Mouse (Mus musculus) neutrophil, adult 59 days (primary cell): ENCODE measurements around the gene Olfr1045. TPM values are rescaled to one million over a fixed set of nuclear protein-coding genes. Genes with fewer than 3 reads are reported as not detected.

Experiments
- total RNA-seq, 2 experiments: library from RNA; stranded (reverse); gene quantifications; 1 replicate in 1 of 2; 2 replicates in 1 of 2; pipeline ENCODE4 v1.2.4; 2023

Gene Olfr1045
- total RNA-seq: not detected

GRCm38 (mm10) chr2:86202909-86203308, at the start of gene Olfr1045:
Gene Olfr1045, minus strand, starts transcription at chr2:86203009.

GRCm38 (mm10) chr2:86240189-86240588, 37.4 kb upstream of the Olfr1045 start, which contains the start of gene Olfr1048:
Gene Olfr1048, minus strand, starts transcription at chr2:86240289.

GRCm38 (mm10) chr2:86231301-86231700, 28.5 kb upstream of the Olfr1045 start, which contains the start of gene Olfr1047:
Gene Olfr1047, minus strand, starts transcription at chr2:86231401.

GRCm38 (mm10) chr2:86219214-86219613, 16.4 kb upstream of the Olfr1045 start, which contains the start of gene Olfr1046:
Gene Olfr1046, minus strand, starts transcription at chr2:86219314.

GRCm38 (mm10) chr2:86185583-86185982, 17.2 kb downstream of the Olfr1045 start, which contains the start of gene Olfr52:
Gene Olfr52, minus strand, starts transcription at chr2:86185683.

GRCm38 (mm10) chr2:86177720-86178119, 25.1 kb downstream of the Olfr1045 start, which contains the start of gene Olfr1044:
Gene Olfr1044, minus strand, starts transcription at chr2:86177820.

GRCm38 (mm10) chr2:86167422-86167821, 35.4 kb downstream of the Olfr1045 start, which contains the start of gene Olfr1043:
Gene Olfr1043, minus strand, starts transcription at chr2:86167522.

GRCm38 (mm10) chr2:86161738-86162137, 41.1 kb downstream of the Olfr1045 start, which contains the start of gene Olfr1042:
Gene Olfr1042, minus strand, starts transcription at chr2:86161838.

GRCm38 (mm10) chr2:86146632-86147031, 56.2 kb downstream of the Olfr1045 start, which contains the start of gene Olfr1040:
Gene Olfr1040, minus strand, starts transcription at chr2:86146732.

Other genes starting within 250 kb of the Olfr1045 start
- not detected for gene Olfr1029, start 229.1 kb downstream of the Olfr1045 start, total RNA-seq
- gene Olfr1030, start 223.7 kb downstream of the Olfr1045 start, total RNA-seq: not detected
- not detected for gene Olfr1031, start 212.7 kb downstream of the Olfr1045 start, total RNA-seq
- not detected for gene Olfr1032, start 197.5 kb downstream of the Olfr1045 start, total RNA-seq
- gene Olfr1033, start 182.4 kb downstream of the Olfr1045 start, total RNA-seq: not detected
- gene Olfr1034, start 157.1 kb downstream of the Olfr1045 start, total RNA-seq: not detected
- not detected for gene Olfr1036, start 129.0 kb downstream of the Olfr1045 start, total RNA-seq
- not detected for gene Olfr1037, start 115.6 kb downstream of the Olfr1045 start, total RNA-seq
- gene Olfr1039, start 67.1 kb downstream of the Olfr1045 start, total RNA-seq: not detected
- not detected for gene Olfr1040, start 56.3 kb downstream of the Olfr1045 start, total RNA-seq
- gene Olfr1042, start 41.2 kb downstream of the Olfr1045 start, total RNA-seq: not detected
- gene Olfr1043, start 35.5 kb downstream of the Olfr1045 start, total RNA-seq: not detected
- gene Olfr1044, start 25.2 kb downstream of the Olfr1045 start, total RNA-seq: not detected
- gene Olfr52, start 17.3 kb downstream of the Olfr1045 start, total RNA-seq: not detected
- not detected for gene Olfr1046, start 16.3 kb upstream of the Olfr1045 start, total RNA-seq
- gene Olfr1047, start 28.4 kb upstream of the Olfr1045 start, total RNA-seq: not detected
- not detected for gene Olfr1048, start 37.3 kb upstream of the Olfr1045 start, total RNA-seq
- gene Olfr1049, start 55.3 kb upstream of the Olfr1045 start, total RNA-seq: not detected
- gene Olfr1051, start 76.1 kb upstream of the Olfr1045 start, total RNA-seq: not detected
- not detected for gene Olfr1052, start 89.4 kb upstream of the Olfr1045 start, total RNA-seq
- not detected for gene Olfr1053, start 112.3 kb upstream of the Olfr1045 start, total RNA-seq
- not detected for gene Olfr1054, start 132.4 kb upstream of the Olfr1045 start, total RNA-seq
- not detected for gene Olfr1055, start 147.3 kb upstream of the Olfr1045 start, total RNA-seq
- not detected for gene Olfr1056, start 159.5 kb upstream of the Olfr1045 start, total RNA-seq
- not detected for gene Olfr1057, start 175.4 kb upstream of the Olfr1045 start, total RNA-seq
- not detected for gene Olfr1058, start 185.6 kb upstream of the Olfr1045 start, total RNA-seq
- gene Olfr1061, start 211.0 kb upstream of the Olfr1045 start, total RNA-seq: not detected
- gene Olfr1062, start 223.7 kb upstream of the Olfr1045 start, total RNA-seq: not detected
- gene Olfr1065, start 247.6 kb upstream of the Olfr1045 start, total RNA-seq: not detected